Mouse (Mus musculus): ENCODE measurements around the gene Ralgds. TPM values are rescaled to one million over a fixed set of nuclear protein-coding genes. Genes with fewer than 3 reads are reported as not detected.

Ralgds gene
- polyA plus RNA-seq, 1 experiment from 2014 or later = 82.0 TPM

DNA sequence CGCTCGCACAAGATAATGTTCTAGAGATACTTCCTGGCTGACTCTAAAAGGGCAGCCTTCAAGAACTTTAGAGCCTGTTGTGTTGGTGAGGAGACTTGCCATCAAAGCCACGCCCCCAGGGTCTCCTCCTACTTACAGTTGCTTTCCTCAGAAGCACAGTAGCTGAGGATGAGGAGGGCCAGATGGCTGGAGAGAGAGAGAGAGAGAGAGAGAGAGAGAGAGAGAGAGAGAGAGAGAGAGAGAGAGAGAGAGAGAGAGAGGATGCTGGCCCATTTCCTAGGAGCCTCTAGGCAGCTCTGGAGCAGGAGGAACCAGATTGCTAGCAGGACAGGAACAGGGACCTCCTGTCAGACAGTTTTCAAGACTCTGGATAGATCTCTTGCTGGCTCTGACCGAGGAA lies 23.2 kb downstream of the Ralgds start:
- Histone ChIP-seq H3K9me3 (no peaks in the 10 kb centered on the region), H3K27me3 (no peaks in the 10 kb centered on the region), H3K4me1 (replicated peaks) (peaks cover 97% of the 10 kb centered on the region), H3K36me3 (peaks cover under 1% of the 10 kb centered on the region; the same call in 1 of the 2 replicates), H3K4me2 (replicated peaks) (0 out of 2 replicates have a peak overlapping the region, but pooled peaks have one; percentile 75), H3K27ac (peak overlapping the region; percentile 89), H3K4me3 (replicated peaks) (no peak overlapping the region), H3K9ac (replicated peaks) (0 out of 2 replicates have a peak overlapping the region, but pooled peaks have one; percentile 79)
- WGBS = 82% methylated on average over 4 of the region's 4 CpGs
- ATAC-seq = no peak

DNA sequence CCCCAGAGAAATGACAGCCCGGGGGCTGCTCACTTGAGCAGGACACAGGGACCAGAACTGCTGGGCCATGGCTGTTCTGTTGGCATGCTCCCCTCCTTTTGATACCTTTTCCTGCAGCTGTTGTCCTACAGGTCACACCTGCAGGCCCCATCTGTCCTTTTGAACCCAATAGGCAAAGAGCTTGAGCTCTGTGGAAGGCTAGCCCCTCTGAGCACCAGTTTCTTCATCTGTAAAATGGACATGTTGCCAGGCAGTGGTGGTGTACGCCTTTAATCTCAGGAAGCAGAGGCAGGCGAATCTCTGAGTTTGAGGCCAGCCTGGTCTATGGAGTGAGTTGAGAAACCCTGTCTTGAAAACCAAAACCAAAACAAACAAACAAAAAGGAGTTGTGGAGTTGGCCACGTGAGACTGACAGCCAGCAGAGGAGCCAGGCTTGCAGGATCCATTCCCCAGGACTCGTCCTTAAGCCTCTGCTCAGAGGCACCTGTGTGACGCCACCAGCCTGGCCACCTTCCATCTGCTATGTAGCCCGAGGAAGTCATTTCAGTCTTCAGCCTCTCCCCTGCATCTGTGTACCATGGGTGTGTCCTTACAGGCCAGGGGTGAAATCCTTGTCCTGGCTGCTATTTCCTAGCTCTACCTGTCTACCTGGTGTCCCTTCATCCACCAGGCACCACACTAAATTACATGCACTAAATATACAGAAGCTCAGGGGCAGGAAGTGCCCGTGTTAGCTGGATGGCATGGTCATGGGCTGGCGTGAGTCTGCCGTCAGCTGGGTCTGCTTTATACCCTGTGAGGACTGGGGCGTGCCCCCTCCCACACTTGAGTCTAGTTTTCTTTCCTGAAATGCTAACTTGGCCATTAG lies 24.1 kb downstream of the Ralgds start:
- no peak for ATAC-seq
- Histone ChIP-seq H3K36me3 (peaks cover 9% of the 10 kb centered on the region), H3K27ac (peak overlapping the region; percentile 82), H3K9ac (replicated peaks) (peak overlapping the region; percentile 50; the same call in 1 of the 2 replicates), H3K9me3 (no peaks in the 10 kb centered on the region), H3K27me3 (no peaks in the 10 kb centered on the region), H3K4me3 (replicated peaks) (no peak overlapping the region), H3K4me1 (replicated peaks) (peaks cover 89% of the 10 kb centered on the region), H3K4me2 (replicated peaks) (0 out of 2 replicates have a peak overlapping the region, but pooled peaks have one; percentile 9)
- WGBS = 70% methylated on average over 11 of the region's 11 CpGs

DNA sequence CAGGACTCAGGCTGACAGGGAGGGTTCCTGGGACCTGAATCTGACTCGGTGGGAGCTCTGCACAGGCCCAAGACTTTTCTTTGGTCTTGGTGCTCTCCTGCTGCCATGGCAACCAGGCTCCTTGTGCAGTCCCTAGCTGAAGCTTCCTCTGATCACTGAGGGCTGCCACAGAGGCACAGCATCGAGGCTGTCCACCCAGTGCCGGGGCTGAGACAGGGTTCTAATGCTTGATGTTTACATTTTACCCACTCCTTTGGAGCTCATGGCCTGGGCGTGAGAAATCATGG lies 24.7 kb downstream of the Ralgds start:
- H3K27ac ChIP-seq = peak overlapping the region; percentile 82
- H3K9ac ChIP-seq (replicated peaks) = peak overlapping the region; percentile 50; the same call in 1 of the 2 replicates
- 0 out of 2 replicates have a peak, but pooled peaks have one; percentile 8 for ATAC-seq

DNA sequence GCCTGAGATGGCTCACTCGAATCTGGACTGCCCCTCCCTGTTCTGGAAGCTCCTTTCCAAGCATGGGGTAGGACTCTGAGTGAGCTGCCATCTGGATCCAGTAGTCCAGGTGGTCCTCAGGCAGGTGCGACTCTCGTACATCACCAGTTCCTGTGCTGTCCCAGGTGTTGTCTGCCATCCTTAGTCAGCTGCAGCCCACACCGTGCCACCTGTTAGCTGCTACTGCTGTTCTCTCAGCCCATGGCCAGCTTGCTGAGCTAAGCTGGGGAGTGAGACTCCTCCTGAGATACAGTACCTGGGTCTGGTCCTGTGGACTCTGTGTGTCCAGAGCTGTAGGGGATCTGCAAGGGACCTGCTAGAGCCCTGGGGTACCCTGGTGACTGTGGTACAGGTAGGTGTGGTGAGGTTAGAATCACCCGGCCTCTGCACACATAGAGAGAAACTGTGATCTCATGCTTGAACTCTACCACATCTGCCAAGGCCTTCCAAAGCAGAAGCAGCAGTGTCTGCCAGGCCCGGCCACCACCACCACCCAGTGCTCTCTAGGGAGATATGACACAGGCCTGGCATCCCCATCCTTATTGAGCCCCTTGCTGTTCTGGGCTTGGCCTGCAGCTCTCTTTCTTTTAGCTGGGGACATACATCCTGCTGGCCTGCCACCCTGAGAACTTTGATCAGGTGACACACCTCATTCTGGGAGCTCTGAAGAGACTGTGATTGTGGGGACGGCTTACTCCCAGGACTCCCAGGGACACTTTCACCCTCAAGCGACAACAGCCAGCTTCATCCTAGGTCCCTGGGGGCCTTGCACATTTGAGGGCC lies 25.3 kb downstream of the Ralgds start:
- H3K36me3 ChIP-seq = peaks cover 21% of the 10 kb centered on the region
- H3K4me2 ChIP-seq (replicated peaks) = peak overlapping the region; percentile 9; the same call in 1 of the 2 replicates
- peaks cover 77% of the 10 kb centered on the region for H3K4me1 ChIP-seq (replicated peaks)
- H3K27me3 ChIP-seq = no peaks in the 10 kb centered on the region
- ATAC-seq = no peak
- no peaks in the 10 kb centered on the region for H3K9me3 ChIP-seq
- peak overlapping the region; percentile 54; the same call in 1 of the 2 replicates for H3K9ac ChIP-seq (replicated peaks)
- 75% methylated on average over 8 of the region's 8 CpGs for whole genome bisulfite sequencing
- peak overlapping the region; percentile 82 for H3K27ac ChIP-seq
- no peak overlapping the region for H3K4me3 ChIP-seq (replicated peaks)

More for the DNA sequence above, 24.7 kb downstream of the Ralgds start:
- Histone ChIP-seq H3K4me2 (replicated peaks) (peak overlapping the region; percentile 9; the same call in 1 of the 2 replicates), H3K9me3 (no peaks in the 10 kb centered on the region), H3K4me3 (replicated peaks) (no peak overlapping the region), H3K4me1 (replicated peaks) (peaks cover 83% of the 10 kb centered on the region), H3K27me3 (no peaks in the 10 kb centered on the region), H3K36me3 (peaks cover 15% of the 10 kb centered on the region)
- WGBS = 19% methylated on average over 4 of the region's 4 CpGs

DNA sequence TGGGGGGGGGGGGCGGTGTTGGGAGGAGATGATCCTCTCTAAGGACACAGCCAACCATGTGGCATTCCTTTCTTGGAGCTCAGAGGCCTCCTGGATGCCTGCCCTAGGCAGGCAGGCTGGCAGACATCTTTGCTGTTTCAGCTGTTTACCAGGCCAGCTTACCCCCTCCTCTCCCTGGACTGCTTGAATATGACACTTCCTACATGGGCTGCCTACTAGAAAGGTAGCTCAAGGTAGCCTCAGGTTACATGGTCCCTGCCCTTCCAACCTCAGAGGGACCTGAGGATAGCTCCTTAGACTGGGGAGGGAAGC lies 25.8 kb downstream of the Ralgds start:
- WGBS = 50% methylated on average over 1 of the region's 1 CpGs
- peaks cover 71% of the 10 kb centered on the region for H3K4me1 ChIP-seq (replicated peaks)
- H3K4me2 ChIP-seq (replicated peaks) = no peak overlapping the region
- peaks cover 27% of the 10 kb centered on the region for H3K36me3 ChIP-seq
- ATAC-seq = peak; percentile 1; the same call in 1 of the 2 replicates
- H3K27me3 ChIP-seq = no peaks in the 10 kb centered on the region
- peak overlapping the region; percentile 54 for H3K9ac ChIP-seq (replicated peaks)
- peak overlapping the region; percentile 82 for H3K27ac ChIP-seq
- H3K9me3 ChIP-seq = no peaks in the 10 kb centered on the region
- H3K4me3 ChIP-seq (replicated peaks) = no peak overlapping the region

DNA sequence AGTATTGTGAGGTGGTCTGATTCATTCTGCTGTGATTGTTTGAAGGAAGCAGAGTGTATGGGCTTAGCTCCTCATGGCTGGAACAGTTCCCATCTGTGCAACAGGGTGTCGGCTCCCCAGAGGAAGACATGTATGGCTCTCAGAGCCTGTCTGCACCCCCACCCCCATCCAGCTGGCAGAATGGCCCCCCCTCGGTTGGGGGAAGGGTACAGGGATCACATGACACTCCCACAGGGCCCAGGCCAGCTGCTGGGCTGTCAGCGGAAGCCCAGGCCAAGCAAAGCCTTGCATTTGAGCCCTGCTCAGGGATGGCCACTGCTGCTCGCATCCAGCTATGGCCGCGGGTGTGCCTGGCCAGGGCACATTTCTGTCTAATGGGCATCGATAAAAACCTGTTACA lies 26.3 kb downstream of the Ralgds start:
- Histone ChIP-seq H3K4me3 (replicated peaks) (no peak overlapping the region), H3K27ac (peak overlapping the region; percentile 82), H3K4me2 (replicated peaks) (peak overlapping the region; percentile 15; the same call in 1 of the 2 replicates), H3K9me3 (no peaks in the 10 kb centered on the region), H3K27me3 (no peaks in the 10 kb centered on the region), H3K36me3 (peaks cover 31% of the 10 kb centered on the region), H3K4me1 (replicated peaks) (peaks cover 67% of the 10 kb centered on the region), H3K9ac (replicated peaks) (peak overlapping the region; percentile 54)
- 31% methylated on average over 7 of the region's 7 CpGs for WGBS
- ATAC-seq = peak; percentile 57

DNA sequence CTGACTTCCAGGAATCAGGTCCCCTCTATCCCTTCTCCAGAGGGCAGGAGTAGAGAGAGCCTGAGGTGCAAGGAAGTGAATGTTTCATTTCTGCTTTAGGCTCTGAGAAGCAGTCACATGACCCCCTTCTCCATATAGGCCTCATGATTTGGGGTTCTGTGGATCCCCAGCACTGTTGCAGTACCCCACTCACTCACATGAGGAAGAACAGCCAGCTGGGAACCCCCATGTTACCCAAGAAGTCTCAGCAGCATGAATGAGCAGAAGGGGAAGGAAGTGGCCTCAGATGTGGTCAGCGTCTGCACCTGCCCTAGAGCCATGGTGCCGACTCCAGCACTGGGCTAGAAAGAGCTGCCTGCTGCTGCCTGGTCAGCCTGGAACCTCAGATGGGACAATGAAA lies 27.0 kb downstream of the Ralgds start:
- no peaks in the 10 kb centered on the region for H3K27me3 ChIP-seq
- peaks cover 60% of the 10 kb centered on the region for H3K4me1 ChIP-seq (replicated peaks)
- ATAC-seq = no peak
- peak overlapping the region; percentile 54; the same call in 1 of the 2 replicates for H3K9ac ChIP-seq (replicated peaks)
- H3K9me3 ChIP-seq = no peaks in the 10 kb centered on the region
- H3K4me3 ChIP-seq (replicated peaks) = no peak overlapping the region
- 84% methylated on average over 2 of the region's 2 CpGs for WGBS
- H3K27ac ChIP-seq = peak overlapping the region; percentile 82
- no peak overlapping the region for H3K4me2 ChIP-seq (replicated peaks)
- H3K36me3 ChIP-seq = peaks cover 39% of the 10 kb centered on the region

DNA sequence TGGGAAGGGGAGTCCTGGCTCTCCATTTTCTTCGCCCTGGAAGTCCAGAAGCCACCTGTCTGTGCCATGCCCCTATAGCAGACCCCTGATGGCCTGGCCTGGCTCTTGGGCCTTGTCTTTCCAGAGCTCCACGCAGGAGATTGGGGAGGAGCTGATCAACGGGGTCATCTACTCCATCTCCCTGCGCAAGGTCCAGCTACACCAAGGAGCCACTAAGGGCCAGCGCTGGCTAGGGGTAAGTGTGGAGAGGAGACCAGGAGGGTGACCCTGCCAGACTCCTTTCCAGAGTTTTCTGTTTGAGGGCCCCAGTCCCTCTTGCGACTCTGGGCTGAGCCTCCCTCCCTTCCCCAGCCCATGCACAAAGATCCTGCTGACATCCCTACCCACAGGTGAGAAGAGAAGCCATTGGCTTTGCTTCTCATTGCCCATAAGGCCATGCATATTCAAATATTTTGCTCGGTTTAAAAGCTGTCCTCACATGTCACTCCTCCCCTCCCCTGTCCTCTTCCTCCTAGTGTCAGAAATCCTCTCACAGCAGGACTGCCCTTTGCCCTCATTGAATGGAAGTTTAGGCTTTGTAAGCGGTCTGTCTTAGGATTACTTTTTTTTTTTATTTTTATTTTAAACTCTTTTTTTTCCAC lies 27.8 kb downstream of the Ralgds start:
- Histone ChIP-seq H3K27me3 (no peaks in the 10 kb centered on the region), H3K4me1 (replicated peaks) (peaks cover 52% of the 10 kb centered on the region), H3K9ac (replicated peaks) (no peak overlapping the region), H3K9me3 (no peaks in the 10 kb centered on the region), H3K4me3 (replicated peaks) (no peak overlapping the region), H3K4me2 (replicated peaks) (no peak overlapping the region), H3K36me3 (peaks cover 46% of the 10 kb centered on the region), H3K27ac (no peak overlapping the region)
- ATAC-seq = no peak
- 80% methylated on average over 8 of the region's 8 CpGs for WGBS

DNA sequence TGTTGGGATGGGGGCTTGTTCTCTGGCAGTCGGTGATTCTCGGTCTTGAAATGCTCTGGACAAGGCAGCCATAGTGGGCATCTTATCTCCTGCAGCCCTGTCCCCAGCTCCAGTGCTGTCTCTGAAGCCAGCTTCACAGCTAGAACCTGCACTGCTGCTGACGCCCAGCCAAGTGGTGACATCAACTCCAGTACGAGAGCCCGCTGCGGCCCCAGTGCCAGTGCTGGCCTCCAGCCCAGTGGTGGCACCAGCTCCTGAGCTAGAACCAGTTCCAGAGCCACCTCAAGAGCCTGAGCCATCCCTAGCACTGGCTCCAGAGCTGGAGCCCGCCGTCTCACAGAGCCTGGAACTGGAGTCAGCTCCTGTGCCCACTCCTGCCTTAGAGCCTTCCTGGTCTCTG lies 31.0 kb downstream of the Ralgds start:
- ATAC-seq = no peak

DNA sequence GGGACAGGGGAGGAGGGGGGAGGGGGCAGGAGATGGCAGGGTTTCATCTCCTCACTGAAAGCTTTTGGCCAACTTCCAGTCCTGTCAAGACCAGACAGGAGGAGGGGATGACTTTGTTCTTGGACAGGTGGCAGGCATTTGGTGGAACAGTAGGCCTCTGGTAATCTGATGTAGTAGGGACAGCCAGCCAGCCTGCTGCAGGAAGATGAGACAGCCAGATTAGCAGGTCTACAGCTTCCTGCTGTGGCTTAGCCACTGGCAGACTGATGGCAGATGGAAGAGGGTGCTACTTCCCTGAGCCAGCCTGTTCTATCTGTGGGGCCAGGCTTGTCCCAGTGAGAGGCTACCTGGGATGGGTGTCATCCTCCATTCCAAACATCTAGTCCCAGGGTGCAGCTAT lies 33.1 kb downstream of the Ralgds start:
- Histone ChIP-seq H3K36me3 (peaks cover 97% of the 10 kb centered on the region), H3K9me3 (no peaks in the 10 kb centered on the region), H3K4me3 (replicated peaks) (no peak overlapping the region), H3K4me2 (replicated peaks) (no peak overlapping the region), H3K27me3 (no peaks in the 10 kb centered on the region), H3K4me1 (replicated peaks) (no peaks in the 10 kb centered on the region), H3K9ac (replicated peaks) (no peak overlapping the region; the same call in 1 of the 2 replicates), H3K27ac (no peak overlapping the region)
- no peak for ATAC-seq

More for the DNA sequence above, 31.0 kb downstream of the Ralgds start:
- Histone ChIP-seq H3K4me2 (replicated peaks) (no peak overlapping the region), H3K27me3 (no peaks in the 10 kb centered on the region), H3K27ac (no peak overlapping the region), H3K4me3 (replicated peaks) (no peak overlapping the region), H3K9me3 (no peaks in the 10 kb centered on the region), H3K36me3 (peaks cover 76% of the 10 kb centered on the region), H3K9ac (replicated peaks) (0 out of 2 replicates have a peak overlapping the region, but pooled peaks have one; percentile 19), H3K4me1 (replicated peaks) (peaks cover 20% of the 10 kb centered on the region)
- WGBS = 95% methylated on average over 8 of the region's 8 CpGs

DNA sequence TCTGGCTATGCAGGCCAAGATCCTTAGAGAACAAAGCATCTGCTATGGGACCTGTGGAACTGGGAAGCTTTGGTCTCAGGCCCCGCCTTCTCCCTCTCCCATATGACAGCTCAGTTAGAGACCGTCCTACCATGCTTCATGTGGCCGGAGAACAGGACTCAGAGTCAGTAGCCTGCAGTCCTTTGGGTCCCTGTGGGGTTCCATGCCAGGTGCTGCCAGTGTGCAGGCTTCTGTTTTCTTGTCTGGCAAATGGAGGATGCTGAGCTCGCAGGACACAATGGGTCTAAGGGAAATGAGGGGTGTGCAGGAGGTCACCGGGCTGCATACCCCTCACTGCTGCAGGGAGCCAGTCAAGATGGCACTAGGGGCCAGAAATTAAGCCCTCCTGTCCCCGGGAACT lies 33.6 kb downstream of the Ralgds start:
- Histone ChIP-seq H3K27me3 (no peaks in the 10 kb centered on the region), H3K36me3 (peaks cover 98% of the 10 kb centered on the region), H3K9me3 (no peaks in the 10 kb centered on the region), H3K9ac (replicated peaks) (no peak overlapping the region), H3K4me2 (replicated peaks) (no peak overlapping the region), H3K27ac (no peak overlapping the region), H3K4me1 (replicated peaks) (no peaks in the 10 kb centered on the region), H3K4me3 (replicated peaks) (no peak overlapping the region)
- 81% methylated on average over 6 of the region's 6 CpGs for WGBS
- no peak for ATAC-seq

Measured in midbrain, embryonic 13.5 days (tissue).